Mouse (Mus musculus) layer of hippocampus, postnatal 14 days (tissue): ENCODE results near the gene Il21r. TPM values are rescaled to one million over a fixed set of nuclear protein-coding genes. Genes with fewer than 3 reads are reported as not detected.

Source experiments
- DNase-seq, 2 experiments: peaks; one replicate each; pipeline ENCODE4 v3.0.0; 2021 to 2022; ENCODE audit warnings: low spot score in 2 of 2, mixed read lengths in 1 of 2
- total RNA-seq, 2 experiments: library from RNA; stranded (reverse); gene quantifications; 2 replicates each; pipeline ENCODE4 v1.2.3; 2021

Gene Il21r
- total RNA-seq, 2 experiments from 2014 or later = 0.93 to 1.1 TPM

DNA sequence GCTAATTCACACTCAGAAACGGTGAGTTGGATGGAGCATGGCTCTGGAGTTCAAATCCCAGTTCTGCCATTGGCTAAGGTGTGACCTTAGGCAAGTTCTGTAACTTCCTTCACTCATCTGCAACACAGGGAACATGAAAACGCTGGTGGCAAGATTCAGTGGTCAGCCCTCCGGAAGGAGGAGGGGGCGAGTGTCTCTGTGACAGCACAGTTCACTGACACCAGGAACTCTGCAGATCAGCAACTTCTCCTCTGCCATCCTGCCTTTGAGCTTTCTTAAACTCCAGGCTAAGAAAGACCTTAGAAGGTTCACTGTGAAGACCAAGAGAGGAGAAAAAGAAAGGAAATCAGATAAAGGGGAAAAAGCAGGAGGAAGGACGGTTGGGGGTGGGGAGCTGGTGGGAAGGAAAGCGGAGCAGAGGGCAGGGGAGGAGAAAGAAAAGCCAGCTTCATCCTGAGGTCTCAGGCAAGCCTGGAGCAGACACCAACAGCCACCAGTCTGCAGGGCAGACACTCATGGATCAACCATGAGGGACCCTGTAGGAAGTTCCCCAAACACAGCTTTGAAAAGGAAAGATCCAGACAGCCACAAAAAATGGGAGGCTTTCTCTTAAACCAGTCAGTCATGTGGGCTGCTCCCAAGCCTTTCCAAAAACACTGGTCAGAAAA is 2.5 kb upstream of the Il21r start:
- DNase-seq = no peak

GRCm38 (mm10) chr7:125601280-125601670 is 2.0 kb upstream of the Il21r start:
- DNase-seq = no peak

DNA sequence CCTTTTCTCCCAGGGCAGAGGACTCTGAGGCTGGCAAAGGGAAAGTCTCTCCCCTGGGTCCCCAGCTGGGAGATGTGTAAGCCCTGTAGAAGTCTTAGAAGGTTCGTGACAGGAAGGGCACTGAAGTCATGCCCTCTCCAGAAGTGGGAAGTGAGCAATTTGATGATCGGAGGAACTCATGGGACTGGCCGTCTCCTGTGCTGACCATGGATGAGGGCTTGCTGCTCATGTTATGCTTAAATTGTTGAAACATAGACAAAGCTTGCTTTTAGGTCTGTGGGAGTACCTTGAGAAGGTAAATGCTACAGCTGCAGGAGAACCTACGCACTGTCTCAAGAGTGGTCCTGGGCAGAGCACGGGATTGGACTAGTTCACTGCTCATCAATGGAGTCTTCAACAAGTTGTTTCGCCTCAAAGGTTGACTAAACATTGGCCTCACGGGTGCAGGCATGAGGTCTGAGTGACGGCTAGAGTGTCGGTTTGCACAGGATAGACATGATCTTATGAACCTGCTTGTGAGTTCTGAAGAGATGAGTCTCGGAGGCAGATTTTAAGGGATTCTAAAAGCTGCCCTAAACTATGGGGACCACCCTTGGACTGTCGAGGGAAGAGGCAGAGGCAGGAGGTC is 1.3 kb upstream of the Il21r start:
- no peak for DNase-seq

GRCm38 (mm10) chr7:125604362-125605319 is 1.4 kb downstream of the Il21r start:
- no peak for DNase-seq

- no peak for DNase-seq
These were observed 2.5 kb downstream of the Il21r start for GRCm38 (mm10) chr7:125605725-125606139.

DNA sequence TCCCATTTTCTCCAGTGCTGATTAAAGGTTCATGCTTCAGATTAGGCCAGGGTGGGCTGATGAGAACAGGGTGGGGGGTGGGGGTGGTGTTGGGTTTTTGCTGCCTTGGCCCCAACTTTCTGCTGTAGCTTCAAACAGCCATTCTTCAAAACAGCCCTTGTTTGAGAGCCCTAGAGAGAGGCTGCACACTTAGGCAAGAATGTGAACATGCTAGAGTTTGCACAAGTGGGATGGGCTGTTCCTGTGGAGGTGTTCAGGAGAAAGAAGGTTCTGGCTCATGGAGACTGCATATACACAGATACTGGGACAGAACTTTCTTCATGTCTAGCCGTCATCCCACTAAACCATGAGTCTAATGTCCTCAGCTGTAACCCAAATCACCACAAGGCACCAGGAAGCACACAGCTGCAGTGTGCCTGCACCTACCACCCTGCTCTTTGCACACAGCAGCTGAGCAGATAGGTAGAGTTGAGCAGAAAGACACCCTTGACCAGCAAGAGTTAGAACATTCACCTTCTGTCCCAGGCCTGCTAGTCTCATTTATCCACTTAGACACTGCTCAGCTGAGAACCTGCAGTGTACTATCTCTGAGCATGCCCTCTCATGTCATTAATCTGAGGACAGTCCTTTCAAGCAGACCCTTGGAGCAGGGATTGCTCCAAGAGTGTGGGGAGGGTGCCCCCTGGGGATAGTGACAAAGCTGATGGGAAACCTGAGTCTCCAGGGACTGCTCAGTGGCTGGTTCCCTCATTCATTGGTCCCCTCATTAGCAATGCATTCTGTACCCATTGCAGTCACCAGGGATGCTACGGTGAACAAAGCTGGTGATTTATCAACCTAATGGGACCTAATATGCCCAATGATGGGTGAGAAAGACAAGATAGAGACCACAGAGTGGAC is 3.3 kb downstream of the Il21r start:
- DNase-seq = no peak

GRCm38 (mm10) chr7:125607384-125608182 is 4.4 kb downstream of the Il21r start:
- no peak for DNase-seq

DNA sequence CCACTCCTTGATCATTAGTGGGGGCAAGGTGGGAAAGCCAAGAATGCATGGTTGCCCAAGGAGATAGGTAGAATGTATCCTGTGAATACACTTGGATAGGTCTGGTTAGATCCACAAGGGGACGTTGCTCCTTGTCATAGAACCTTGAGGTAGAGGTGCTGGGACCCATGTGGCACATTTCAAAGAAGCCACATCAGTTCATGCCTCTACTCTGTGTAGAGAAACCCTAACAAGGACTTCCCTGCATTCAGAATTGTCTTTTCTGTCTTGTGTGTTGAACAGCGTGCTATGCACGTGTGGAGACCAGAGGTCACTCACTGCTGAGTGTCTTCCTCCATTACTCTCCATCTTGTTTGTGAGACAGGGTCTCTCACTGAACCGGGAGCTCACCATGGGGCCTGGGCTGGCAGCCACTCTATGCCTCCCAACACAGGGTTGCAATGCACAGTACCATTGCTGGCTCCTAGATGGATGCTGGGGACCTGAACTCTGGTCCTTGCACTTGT is 5.0 kb downstream of the Il21r start:
- no peak for DNase-seq

DNA sequence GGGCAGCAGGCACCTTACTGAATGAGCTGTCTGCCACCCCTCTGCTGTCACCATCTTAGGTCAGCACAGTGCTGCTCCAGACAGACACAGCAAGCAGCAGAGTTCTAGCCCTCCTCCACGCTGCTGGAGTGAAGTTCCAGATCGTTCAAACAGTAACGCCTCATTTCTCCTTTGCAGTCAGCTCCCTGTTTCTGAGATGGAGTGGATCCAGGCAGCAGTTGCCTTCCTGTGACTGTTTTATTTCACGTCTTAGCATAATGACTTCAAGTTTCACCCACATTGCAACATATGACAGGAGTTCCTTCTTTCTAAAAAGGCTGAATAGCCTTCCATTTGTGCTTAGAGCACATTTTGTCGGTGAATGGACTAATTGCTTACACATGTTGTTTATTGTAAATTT is 10.3 kb downstream of the Il21r start:
- DNase-seq = no peak

DNA sequence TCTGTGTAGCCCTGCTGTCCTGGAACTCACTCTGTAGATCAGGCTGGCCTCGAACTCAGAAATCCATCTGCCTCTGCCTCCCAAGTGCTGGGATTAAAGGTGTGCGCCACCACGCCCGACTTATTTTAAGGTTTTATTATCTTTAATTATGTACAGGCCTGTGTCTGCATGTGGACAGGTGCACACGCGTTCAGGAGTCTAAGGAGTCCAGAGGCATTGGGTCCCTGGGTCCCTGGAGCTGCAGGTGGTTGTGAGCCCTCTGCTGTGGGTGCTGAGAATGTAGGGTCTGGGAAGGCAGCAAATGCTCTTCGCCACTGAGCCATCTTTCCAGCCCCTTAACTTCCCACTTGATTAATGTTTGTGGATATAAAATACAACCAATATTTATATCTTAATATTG is 12.2 kb downstream of the Il21r start:
- no peak for DNase-seq

GRCm38 (mm10) chr7:125618016-125618415 is 14.8 kb downstream of the Il21r start:
- DNase-seq = no peak

DNA sequence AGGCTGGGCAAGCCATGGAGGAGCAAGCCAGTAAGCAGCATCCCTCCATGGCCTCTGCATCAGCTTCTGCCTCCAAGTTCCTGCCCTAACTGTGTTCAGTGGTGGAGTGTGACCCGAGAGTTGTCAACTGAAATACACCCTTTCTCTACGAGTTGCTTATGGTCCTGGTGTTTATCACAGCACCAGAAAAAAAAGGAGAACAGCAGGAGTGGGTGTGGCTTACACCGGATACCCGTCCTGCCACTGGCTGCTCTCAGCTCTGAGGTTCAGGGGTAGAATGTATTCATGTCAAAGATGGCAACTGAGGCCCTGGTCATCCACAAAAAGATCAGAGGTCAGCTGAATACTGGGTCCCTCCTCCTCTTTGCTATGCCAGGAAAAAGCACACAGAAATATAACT is 16.8 kb downstream of the Il21r start:
- no peak for DNase-seq

DNA sequence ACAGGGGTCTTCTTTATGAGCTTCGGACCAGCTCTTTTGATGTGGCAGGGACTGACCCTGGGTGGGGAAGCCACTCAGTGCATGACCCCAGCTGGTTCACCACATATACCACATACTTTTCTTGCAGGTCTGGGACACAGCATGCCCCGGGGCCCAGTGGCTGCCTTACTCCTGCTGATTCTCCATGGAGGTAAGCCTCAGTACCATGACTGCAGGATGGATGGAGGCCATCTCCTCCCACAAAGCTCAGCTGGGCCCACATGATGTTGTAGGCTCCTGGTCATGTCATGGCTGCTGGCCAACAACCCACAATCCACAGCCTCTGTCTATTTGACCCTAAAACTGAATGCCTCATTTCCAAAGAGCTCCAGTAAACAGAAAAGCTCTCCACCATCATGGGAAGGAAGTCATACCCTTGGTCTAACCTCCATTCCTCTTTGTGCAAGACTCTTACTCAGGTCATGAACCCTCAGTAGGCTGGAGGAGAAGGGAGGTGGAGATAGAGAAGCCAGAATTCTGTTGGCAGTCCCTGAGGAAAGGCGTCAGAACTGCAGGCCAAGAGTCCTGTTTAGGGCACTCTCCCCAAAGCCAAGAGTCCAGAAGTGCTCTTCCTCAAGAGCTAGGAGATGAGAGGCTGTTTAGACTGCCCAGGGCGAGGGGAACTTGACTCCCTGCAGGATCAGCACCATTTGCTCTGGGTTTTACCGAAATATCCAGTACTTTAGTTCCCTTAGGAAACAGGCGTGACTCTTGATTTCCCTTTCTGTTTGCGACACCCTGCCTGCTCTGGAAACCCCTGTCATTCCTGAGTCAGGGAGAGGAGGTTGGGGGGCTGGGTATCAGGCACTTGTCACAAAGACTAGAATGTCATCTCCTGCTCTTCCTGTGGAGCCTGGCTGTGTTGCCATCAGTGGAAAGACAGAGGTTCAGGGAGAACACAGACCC is 19.8 kb downstream of the Il21r start:
- no peak for DNase-seq

GRCm38 (mm10) chr7:125625219-125625618 is 22.0 kb downstream of the Il21r start:
- DNase-seq = no peak

GRCm38 (mm10) chr7:125625829-125626228 is 22.6 kb downstream of the Il21r start:
- DNase-seq = no peak

DNA sequence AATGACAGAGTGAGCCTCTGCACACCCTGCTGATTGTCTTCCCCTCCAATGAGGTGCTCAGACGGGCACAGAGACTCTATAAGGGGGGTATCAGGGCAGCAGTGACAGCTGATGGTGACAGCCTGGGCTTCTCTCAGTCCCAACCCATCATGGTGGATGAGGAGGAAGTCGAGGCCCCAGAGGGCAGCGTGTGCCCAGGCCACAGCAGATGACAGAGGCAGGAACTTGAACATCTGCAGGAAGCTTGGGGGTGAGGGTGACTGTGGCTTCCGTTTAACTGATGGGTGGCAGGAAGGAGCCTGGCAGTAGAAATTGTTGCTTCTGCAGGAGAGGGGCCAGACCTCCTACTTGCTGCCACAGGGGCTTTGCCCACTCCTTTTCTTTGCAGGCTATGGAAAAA is 27.1 kb downstream of the Il21r start:
- no peak for DNase-seq

DNA sequence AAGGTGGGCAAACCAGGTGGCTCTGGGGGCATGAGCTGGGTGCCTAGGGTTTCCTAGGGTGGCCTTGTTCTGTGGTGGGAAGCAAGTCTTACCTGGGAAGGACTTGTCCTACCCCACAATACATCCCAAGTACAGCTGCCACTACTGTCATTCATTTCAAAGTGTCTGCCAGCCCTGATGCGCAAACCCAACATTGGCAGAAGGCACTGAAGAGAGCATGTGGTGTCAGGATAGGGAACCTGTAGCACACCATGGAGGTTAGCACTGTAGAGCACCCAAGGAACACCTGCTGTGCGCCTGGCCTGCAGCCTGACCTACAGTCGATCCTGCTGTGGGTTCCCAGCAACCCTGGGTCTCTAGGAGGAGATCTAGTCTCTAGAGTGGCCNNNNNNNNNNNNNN is 27.8 kb downstream of the Il21r start:
- no peak for DNase-seq

DNA sequence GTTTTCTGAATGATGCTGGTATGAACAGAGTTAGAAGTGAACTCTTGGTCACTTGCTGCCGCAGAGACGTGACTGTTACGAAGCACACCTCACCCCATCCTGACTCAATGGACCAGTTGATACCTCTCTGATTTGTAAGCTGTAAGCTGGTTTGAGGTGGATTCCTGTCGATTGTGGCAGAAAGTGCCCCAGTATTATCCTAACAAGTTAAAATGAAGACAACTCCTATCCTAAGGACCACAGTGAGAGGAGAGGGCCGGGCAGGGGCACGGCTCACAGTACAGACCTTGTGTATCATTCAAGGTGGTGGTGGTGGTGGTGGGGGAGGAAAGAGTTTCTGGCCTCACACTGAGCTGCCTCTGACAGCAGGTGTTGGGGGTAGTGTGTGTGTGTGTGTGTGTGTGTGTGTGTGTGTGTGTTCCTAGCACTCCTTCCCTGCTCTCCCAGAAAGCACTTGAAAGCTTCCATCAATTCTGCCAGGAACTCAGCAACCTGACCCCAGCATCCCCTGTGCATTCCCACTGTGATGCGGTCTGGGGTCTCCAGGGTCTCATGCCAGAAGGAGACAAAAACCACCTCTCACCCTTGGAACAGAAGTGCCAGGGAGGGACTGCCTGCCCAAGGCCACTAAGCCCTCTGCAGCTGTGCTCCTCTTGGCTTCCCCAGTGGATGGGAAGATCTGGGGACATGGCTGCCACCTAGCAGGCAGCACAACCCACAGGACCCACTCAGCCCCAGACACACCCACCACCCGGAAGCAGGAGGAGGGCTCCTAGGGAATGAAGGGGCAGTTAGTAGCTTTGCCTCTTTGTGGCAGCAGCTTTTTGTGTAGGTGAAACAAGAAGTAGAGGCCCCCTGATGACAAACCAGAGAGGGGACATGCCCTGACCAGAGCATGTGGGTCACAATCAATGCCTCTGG is 34.3 kb downstream of the Il21r start:
- DNase-seq = no peak
